Mouse (Mus musculus) C2C12 (cell line): Measurements from ENCODE around the gene Ttc9b. TPM values are rescaled to one million over a fixed set of nuclear protein-coding genes. Genes with fewer than 3 reads are reported as not detected.
"Not testable (repeated sequence)": the region's sequence is repeated elsewhere in the genome, so short reads cannot be mapped to it uniquely, and the experiment has no call there.

Source experiments
- H3K27me3 ChIP-seq: one replicate; pipeline ENCODE4 v1.6.1; 2011; ENCODE audit not compliant: control insufficient read depth, insufficient read depth, insufficient read length
- H3K36me3 ChIP-seq: one replicate; pipeline ENCODE4 v1.6.1; 2011; ENCODE audit not compliant: control insufficient read depth, insufficient read depth
- H3K4me3 ChIP-seq: one replicate; pipeline ENCODE4 v1.5.1; 2011; ENCODE audit warnings: mild to moderate bottlenecking, control low read depth; ENCODE audit not compliant: poor library complexity, insufficient read depth, severe bottlenecking
- H3K79me2 ChIP-seq: one replicate; pipeline ENCODE4 v1.6.1; 2011; ENCODE audit not compliant: control insufficient read depth, insufficient read depth
- H3K79me3 ChIP-seq: one replicate; pipeline ENCODE4 v1.6.1; 2011; ENCODE audit warnings: low read depth, control low read depth
- H3ac ChIP-seq: one replicate; pipeline ENCODE3; 2011; ENCODE audit warnings: low read depth; ENCODE audit not compliant: control insufficient read depth, insufficient read length
- CEBPB ChIP-seq: IDR thresholded peaks from one replicate; pipeline ENCODE4 v1.6.1; 2011; ENCODE audit warnings: low read depth, mild to moderate bottlenecking, control low read depth, moderate library complexity
- CTCF ChIP-seq: IDR thresholded peaks from one replicate; pipeline ENCODE4 v1.5.1; 2011; ENCODE audit not compliant: control insufficient read depth, insufficient read depth, insufficient read length
- FOSL1 ChIP-seq: IDR thresholded peaks from one replicate; pipeline ENCODE4 v1.8.0; 2011; ENCODE audit warnings: mild to moderate bottlenecking, low read length; ENCODE audit not compliant: poor library complexity, insufficient read depth, severe bottlenecking
- MAX ChIP-seq: IDR thresholded peaks from one replicate; pipeline ENCODE4 v1.6.1; 2011; ENCODE audit warnings: mild to moderate bottlenecking, control low read depth
- MYOD1 ChIP-seq: IDR thresholded peaks from one replicate; pipeline ENCODE4 v1.6.1; 2011; ENCODE audit warnings: low read depth; ENCODE audit not compliant: control insufficient read depth, insufficient read length
- MYOG ChIP-seq: IDR thresholded peaks from one replicate; pipeline ENCODE4 v1.6.1; 2011; ENCODE audit not compliant: control insufficient read depth, insufficient read length; ENCODE audit errors: extremely low read depth
- USF1 ChIP-seq: IDR thresholded peaks from one replicate; pipeline ENCODE4 v1.6.1; 2011; ENCODE audit warnings: low read depth, mild to moderate bottlenecking, control low read depth, moderate library complexity
- polyA plus RNA-seq: library from polyadenylated mRNA; unstranded; fragments of >200 nt; fragmentation: generic; extraction: Trizol; gene quantifications from one replicate; pipeline ENCODE4 v1.2.1, GENCODE M21; 2012; ENCODE audit warnings: missing spikeins

Gene Ttc9b
- polyA plus RNA-seq, 1 experiment, result 0.11 TPM

GRCm38 (mm10) chr7:27613751-27614499 lies 39.8 kb upstream of the Ttc9b start:
- TF ChIP-seq CTCF, result no peak
- TF ChIP-seq FOSL1, result no peak
- TF ChIP-seq MAX, result no peak
- no peak for TF ChIP-seq MYOG
- TF ChIP-seq MYOD1, result no peak
- TF ChIP-seq USF1, result no peak
- TF ChIP-seq CEBPB, result no peak
- Histone ChIP-seq H3K27me3 (no peaks in the 10 kb centered on the region), H3K4me3 (no peak overlapping the region), H3K79me2 (peaks cover 18% of the 10 kb centered on the region), H3K36me3 (peaks cover 16% of the 10 kb centered on the region), H3K79me3 (peaks cover 3% of the 10 kb centered on the region), H3ac (no peak overlapping the region)

- H3K4me3 ChIP-seq, result no peak overlapping the region
- H3K36me3 ChIP-seq, result peaks cover 12% of the 10 kb centered on the region
- no peak overlapping the region for H3ac ChIP-seq
- no peaks in the 10 kb centered on the region for H3K79me2 ChIP-seq
- H3K79me3 ChIP-seq, result no peaks in the 10 kb centered on the region
- H3K27me3 ChIP-seq, result no peaks in the 10 kb centered on the region
- TF ChIP-seq FOSL1 (no peak), CEBPB (no peak), MAX (no peak), MYOD1 (no peak), MYOG (no peak)
Observed at GRCm38 (mm10) chr7:27621028-27621427, 32.7 kb upstream of the Ttc9b start.

GRCm38 (mm10) chr7:27622234-27622633 lies 31.5 kb upstream of the Ttc9b start:
- TF ChIP-seq FOSL1, result no peak
- TF ChIP-seq CTCF, result no peak
- TF ChIP-seq MYOD1, result no peak
- TF ChIP-seq CEBPB, result no peak
- TF ChIP-seq MAX, result no peak
- TF ChIP-seq USF1, result no peak
- TF ChIP-seq MYOG, result no peak
- peaks cover 4% of the 10 kb centered on the region for H3K36me3 ChIP-seq
- H3K27me3 ChIP-seq, result no peaks in the 10 kb centered on the region

GRCm38 (mm10) chr7:27624967-27625366 lies 28.7 kb upstream of the Ttc9b start:
- H3K79me2 ChIP-seq, result no peaks in the 10 kb centered on the region
- H3ac ChIP-seq, result no peak overlapping the region
- no peak overlapping the region for H3K4me3 ChIP-seq
- TF ChIP-seq USF1 (no peak), MAX (no peak), CTCF (no peak), MYOD1 (no peak), FOSL1 (no peak), CEBPB (no peak), MYOG (no peak)
- no peaks in the 10 kb centered on the region for H3K27me3 ChIP-seq
- no peaks in the 10 kb centered on the region for H3K79me3 ChIP-seq
- peaks cover 9% of the 10 kb centered on the region for H3K36me3 ChIP-seq

More at GRCm38 (mm10) chr7:27622234-27622633, 31.5 kb upstream of the Ttc9b start:
- Histone ChIP-seq H3ac (no peak overlapping the region), H3K79me3 (no peaks in the 10 kb centered on the region), H3K4me3 (no peak overlapping the region), H3K79me2 (no peaks in the 10 kb centered on the region)

GRCm38 (mm10) chr7:27627707-27628106 lies 26.0 kb upstream of the Ttc9b start:
- Histone ChIP-seq H3K4me3 (no peak overlapping the region), H3K79me3 (no peaks in the 10 kb centered on the region), H3ac (no peak overlapping the region), H3K36me3 (peaks cover 16% of the 10 kb centered on the region), H3K27me3 (no peaks in the 10 kb centered on the region), H3K79me2 (no peaks in the 10 kb centered on the region)
- TF ChIP-seq MYOG (no peak), MAX (no peak), CTCF (no peak)

GRCm38 (mm10) chr7:27628190-27628589 lies 25.5 kb upstream of the Ttc9b start:
- no peak for TF ChIP-seq CEBPB
- TF ChIP-seq FOSL1, result no peak
- TF ChIP-seq MYOD1, result no peak
- TF ChIP-seq CTCF, result no peak
- TF ChIP-seq MAX, result no peak
- no peaks in the 10 kb centered on the region for H3K79me3 ChIP-seq
- no peaks in the 10 kb centered on the region for H3K79me2 ChIP-seq
- peaks cover 17% of the 10 kb centered on the region for H3K36me3 ChIP-seq
- no peaks in the 10 kb centered on the region for H3K27me3 ChIP-seq
- H3K4me3 ChIP-seq, result no peak overlapping the region
- no peak overlapping the region for H3ac ChIP-seq

- H3K4me3 ChIP-seq, H3K27me3 ChIP-seq, H3K79me3 ChIP-seq, H3ac ChIP-seq, H3K79me2 ChIP-seq: not testable (repeated sequence)
- H3K36me3 ChIP-seq, result peaks cover 13% of the 10 kb centered on the region
Observed at GRCm38 (mm10) chr7:27628816-27629215, 24.9 kb upstream of the Ttc9b start.
